Mouse (Mus musculus) stomach, postnatal 0 days (tissue): ENCODE measurements around the gene Ehhadh. TPM values are rescaled to one million over a fixed set of nuclear protein-coding genes. Genes with fewer than 3 reads are reported as not detected.
A peak's percentile ranks its signal among the peaks of the same experiment; 100 is the strongest.
"Not testable (repeated sequence)": the region's sequence is repeated elsewhere in the genome, so short reads cannot be mapped to it uniquely, and the experiment has no call there.

Source experiments
- ATAC-seq: fragments of 200-750 bp; cut with Nextera tagmentation; 2 replicates; pipeline ENCODE4 v1.8.0; 2017; ENCODE audit not compliant: low FRiP score, low TSS enrichment
- DNase-seq: peaks from one replicate; pipeline ENCODE4 v3.0.0-alpha.2; 2016; ENCODE audit warnings: low spot score
- H3K27ac ChIP-seq: fragments of 300-500 bp; sonication (generic); replicated peaks from 2 replicates; pipeline ENCODE4 v1.5.1; 2014; ENCODE audit warnings: mild to moderate bottlenecking, control low read depth
- H3K27me3 ChIP-seq: fragments of 300-500 bp; sonication (generic); 2 replicates; pipeline ENCODE4 v1.6.1; 2014; ENCODE audit warnings: low read length; ENCODE audit not compliant: control insufficient read depth, insufficient read depth
- H3K36me3 ChIP-seq: fragments of 300-500 bp; sonication (generic); 2 replicates; pipeline ENCODE4 v1.6.1; 2014; ENCODE audit warnings: low read length, mixed read lengths; ENCODE audit not compliant: control insufficient read depth, insufficient read depth
- H3K4me1 ChIP-seq: fragments of 300-500 bp; sonication (generic); replicated peaks from 2 replicates; pipeline ENCODE4 v1.6.1; 2014; ENCODE audit warnings: antibody characterized with exemption; ENCODE audit not compliant: control insufficient read depth, insufficient read depth
- H3K4me2 ChIP-seq: fragments of 300-500 bp; sonication (generic); replicated peaks from 2 replicates; pipeline ENCODE4 v1.6.1; 2014; ENCODE audit warnings: low read depth, mild to moderate bottlenecking, control low read depth, moderate library complexity
- H3K4me3 ChIP-seq: fragments of 300-500 bp; sonication (generic); 2 replicates; pipeline ENCODE4 v1.5.1; 2014; ENCODE audit warnings: low read depth, low read length, control low read depth
- H3K9ac ChIP-seq: fragments of 300-500 bp; sonication (generic); 2 replicates; pipeline ENCODE4 v1.6.1; 2014; ENCODE audit warnings: mild to moderate bottlenecking, low read length, control low read depth, mixed read lengths
- H3K9me3 ChIP-seq: fragments of 300-500 bp; sonication (generic); 2 replicates; pipeline ENCODE4 v1.6.1; 2016; ENCODE audit warnings: low read length; ENCODE audit not compliant: control insufficient read depth
- CTCF ChIP-seq: IDR thresholded peaks from 2 replicates; pipeline ENCODE4 v1.5.1; 2016; ENCODE audit warnings: antibody characterized with exemption, low read depth, mild to moderate bottlenecking, moderate library complexity
- EP300 ChIP-seq: optimal IDR thresholded peaks from 2 replicates; pipeline ENCODE3; 2016; ENCODE audit warnings: antibody characterized with exemption
- WGBS: fragments of 180-500 bp; shearing (Covaris S2); extraction: QIAGEN DNeasy Blood & Tissue Kit; methylation state at CpG from one replicate; pipeline ENCODE4 v1.1.7; 2014; 5-methylcytosine and 5-hydroxymethylcytosine counted together
- polyA plus RNA-seq: library from polyadenylated mRNA; unstranded; fragments of >200 nt; fragmentation: Nextera tagmentation; extraction: Ambion mirVana; gene quantifications from 2 replicates; pipeline ENCODE4 v1.2.1, GENCODE M21; 2015

Ehhadh gene
- polyA plus RNA-seq, 1 experiment from 2014 or later = 30.9 TPM

- no peaks in the 10 kb centered on the region for H3K9me3 ChIP-seq
- ATAC-seq (no peak), DNase-seq (no peak)
- no peak overlapping the region for H3K4me2 ChIP-seq
- no peaks in the 10 kb centered on the region for H3K4me1 ChIP-seq
- no peak overlapping the region for H3K4me3 ChIP-seq
- H3K27ac ChIP-seq = no peak overlapping the region
- TF ChIP-seq EP300 (no peak), CTCF (no peak)
- no peak overlapping the region for H3K9ac ChIP-seq
- H3K27me3 ChIP-seq = no peaks in the 10 kb centered on the region
- whole genome bisulfite sequencing = 66% methylated on average over 1 of the region's 1 CpGs
- H3K36me3 ChIP-seq = no peaks in the 10 kb centered on the region
These were observed 19.3 kb upstream of the Ehhadh start for GRCm38 (mm10) chr16:21806892-21807291.

GRCm38 (mm10) chr16:21804258-21804657, 16.7 kb upstream of the Ehhadh start:
- 76% methylated on average over 1 of the region's 1 CpGs for WGBS
- TF ChIP-seq CTCF (no peak), EP300 (no peak)
- ATAC-seq = no peak

GRCm38 (mm10) chr16:21795071-21795470, 7.5 kb upstream of the Ehhadh start:
- TF ChIP-seq CTCF (no peak), EP300 (no peak)
- 18% methylated on average over 5 of the region's 5 CpGs for WGBS
- Histone ChIP-seq H3K27ac (no peak overlapping the region), H3K4me2 (peak overlapping the region; percentile 80), H3K9ac (no peak overlapping the region), H3K9me3 (no peaks in the 10 kb centered on the region), H3K27me3 (no peaks in the 10 kb centered on the region), H3K4me1 (no peaks in the 10 kb centered on the region), H3K36me3 (no peaks in the 10 kb centered on the region; the same call in 1 of the 2 replicates), H3K4me3 (peak overlapping the region; percentile 65)
- ATAC-seq = no peak
- DNase-seq = no peak

More at GRCm38 (mm10) chr16:21804258-21804657, 16.7 kb upstream of the Ehhadh start:
- Histone ChIP-seq H3K9ac (no peak overlapping the region), H3K27me3 (no peaks in the 10 kb centered on the region), H3K4me3 (no peak overlapping the region), H3K4me2 (no peak overlapping the region), H3K4me1 (no peaks in the 10 kb centered on the region), H3K27ac (no peak overlapping the region), H3K36me3 (no peaks in the 10 kb centered on the region; the same call in 1 of the 2 replicates), H3K9me3 (no peaks in the 10 kb centered on the region)
- no peak for DNase-seq

- no peak for TF ChIP-seq CTCF
- TF ChIP-seq EP300 = no peak
- DNase-seq (no peak), ATAC-seq (no peak)
These were observed 7.1 kb upstream of the Ehhadh start for GRCm38 (mm10) chr16:21794697-21795045.

GRCm38 (mm10) chr16:21793875-21794696, 6.5 kb upstream of the Ehhadh start, which contains the start of gene Map3k13:
TSS of gene Map3k13 (plus strand) at chr16:21794346.
- peak within 1 kb of the TSS; percentile 65 for H3K4me3 ChIP-seq
- H3K4me1 ChIP-seq = no peaks in the 10 kb centered on the region
- TF ChIP-seq EP300 (no peak), CTCF (peak; percentile 48)
- DNase-seq = peak; percentile 95
- peak within 1 kb of the TSS; percentile 59 for H3K9ac ChIP-seq
- 2% methylated on average over 44 of the region's 47 CpGs for WGBS
- no peaks in the 10 kb centered on the region for H3K36me3 ChIP-seq
- peak within 1 kb of the TSS; percentile 69 for H3K27ac ChIP-seq
- H3K27me3 ChIP-seq = no peaks in the 10 kb centered on the region
- peak within 1 kb of the TSS; percentile 80 for H3K4me2 ChIP-seq
- peak; percentile 96 for ATAC-seq
- H3K9me3 ChIP-seq = no peaks in the 10 kb centered on the region

More at GRCm38 (mm10) chr16:21794697-21795045, 7.1 kb upstream of the Ehhadh start:
- no peaks in the 10 kb centered on the region for H3K4me1 ChIP-seq
- H3K9me3 ChIP-seq = no peaks in the 10 kb centered on the region
- peak overlapping the region; percentile 59 for H3K9ac ChIP-seq
- H3K4me3 ChIP-seq = peak overlapping the region; percentile 65
- H3K27me3 ChIP-seq = no peaks in the 10 kb centered on the region
- under 1% methylated on average over 14 of the region's 14 CpGs for WGBS
- peak overlapping the region; percentile 69 for H3K27ac ChIP-seq
- peak overlapping the region; percentile 80 for H3K4me2 ChIP-seq
- H3K36me3 ChIP-seq = no peaks in the 10 kb centered on the region; the same call in 1 of the 2 replicates

GRCm38 (mm10) chr16:21793080-21793810, 5.6 kb upstream of the Ehhadh start:
- H3K4me1 ChIP-seq, H3K9ac ChIP-seq, H3K36me3 ChIP-seq, ATAC-seq, DNase-seq, H3K27ac ChIP-seq, H3K27me3 ChIP-seq, H3K9me3 ChIP-seq: not testable (repeated sequence)
- WGBS = 15% methylated on average over 2 of the region's 2 CpGs
- Histone ChIP-seq H3K4me3 (peak overlapping the region; percentile 65; the same call in 1 of the 2 replicates), H3K4me2 (peak overlapping the region; percentile 80)
